ENCODE assay signal across 13 mouse cellular contexts in genomic region chr7:34403876-34404275, GRCm38 (mm10).
"Had no signal": no experiment of that assay in that cellular context is flagged by ENCODE, and none has a peak within 500 bp of the region (broad histone marks: within the 10 kb centered on the region; RNA-seq: fewer than 3 reads in every experiment).

No protein-coding gene starts in this region.

- H3K27me3 ChIP-seq: liver, embryonic 15.5 days; midbrain, embryonic 13.5 days had no signal

- ATAC-seq: intestine, postnatal 0 days; lung, postnatal 0 days; midbrain, embryonic 13.5 days had no signal

- H3K9me3 ChIP-seq: limb, embryonic 10.5 days; liver, embryonic 15.5 days; midbrain, embryonic 13.5 days had no signal

- H3K27ac ChIP-seq: left cerebral cortex, adult 2 months; limb, embryonic 10.5 days; liver, embryonic 15.5 days; midbrain, embryonic 13.5 days had no signal

- H3K4me1 ChIP-seq: limb, embryonic 10.5 days; liver, embryonic 15.5 days had no signal

- H3K36me3 ChIP-seq: limb, embryonic 10.5 days; liver, embryonic 15.5 days; midbrain, embryonic 13.5 days had no signal

- H3K4me2 ChIP-seq: liver, embryonic 11.5 days; liver, embryonic 15.5 days; midbrain, embryonic 13.5 days had no signal

- H3K4me3 ChIP-seq: left cerebral cortex, adult 2 months; limb, embryonic 10.5 days; liver, embryonic 15.5 days; midbrain, embryonic 13.5 days had no signal

- DNase-seq: lung, adult 2 months; lung, postnatal 36 days; right cerebral cortex, adult 18-20 months; right cerebral cortex, postnatal 25 days; thymus, adult 2 months; thymus, postnatal 25 days had no signal

- H3K9ac ChIP-seq: liver, embryonic 15.5 days; midbrain, embryonic 13.5 days had no signal
